Mouse (Mus musculus): Measurements from ENCODE around the gene Olfr1230.

The Olfr1230 gene

GRCm38 (mm10) chr2:89297168-89297567, at the start of gene Olfr1230:
Olfr1230 (minus strand) TSS chr2:89297268.
- no peak for DNase-seq

- no peak for DNase-seq
Observed at GRCm38 (mm10) chr2:89342298-89342697, 45.2 kb upstream of the Olfr1230 start, which contains the start of gene Olfr1233. Olfr1233 (minus strand) TSS chr2:89342398.

- no peak for DNase-seq
Observed at GRCm38 (mm10) chr2:89329575-89329974, 32.5 kb upstream of the Olfr1230 start, which contains the start of gene Olfr1232. Olfr1232 (minus strand) TSS chr2:89329675.

GRCm38 (mm10) chr2:89306974-89307373, 9.9 kb upstream of the Olfr1230 start, which contains the start of gene Olfr1231:
Olfr1231 (minus strand) TSS chr2:89307074.
- no peak for DNase-seq

- DNase-seq = no peak
Observed at GRCm38 (mm10) chr2:89287914-89288313, 9.2 kb downstream of the Olfr1230 start, which contains the start of gene Olfr1229. Olfr1229 (minus strand) TSS chr2:89288014.

GRCm38 (mm10) chr2:89253962-89254361, 43.1 kb downstream of the Olfr1230 start, which contains the start of gene Olfr1228:
Olfr1228 (minus strand) TSS chr2:89254062.
- no peak for DNase-seq

Data from lung, postnatal 36 days (tissue).